Mouse (Mus musculus) sigmoid colon, adult 10 weeks (tissue): ENCODE data around the gene Plxnb1. TPM values are rescaled to one million over a fixed set of nuclear protein-coding genes. Genes with fewer than 3 reads are reported as not detected.

ENCODE experiments used
- polyA plus RNA-seq: library from polyadenylated mRNA; stranded (reverse); fragments of 350-450 nt; fragmentation: Illumina TruSeq; extraction: RNeasy Lipid Tissue Mini Kit (QIAGEN cat#74804); gene quantifications from one replicate; pipeline ENCODE4 v1.2.3, GENCODE M21; 2014; ENCODE audit warnings: low read depth, low replicate concordance

The Plxnb1 gene
- 0.47 TPM for polyA plus RNA-seq

GRCm38 (mm10) chr9:109095137-109095982 lies at the start of gene Plxnb1:
Gene Plxnb1, plus strand, starts transcription at chr9:109095389.

GRCm38 (mm10) chr9:109059136-109059903 lies 35.9 kb upstream of the Plxnb1 start, which contains the start of gene Trex1:
Gene Trex1, minus strand, starts transcription at chr9:109059734.

DNA sequence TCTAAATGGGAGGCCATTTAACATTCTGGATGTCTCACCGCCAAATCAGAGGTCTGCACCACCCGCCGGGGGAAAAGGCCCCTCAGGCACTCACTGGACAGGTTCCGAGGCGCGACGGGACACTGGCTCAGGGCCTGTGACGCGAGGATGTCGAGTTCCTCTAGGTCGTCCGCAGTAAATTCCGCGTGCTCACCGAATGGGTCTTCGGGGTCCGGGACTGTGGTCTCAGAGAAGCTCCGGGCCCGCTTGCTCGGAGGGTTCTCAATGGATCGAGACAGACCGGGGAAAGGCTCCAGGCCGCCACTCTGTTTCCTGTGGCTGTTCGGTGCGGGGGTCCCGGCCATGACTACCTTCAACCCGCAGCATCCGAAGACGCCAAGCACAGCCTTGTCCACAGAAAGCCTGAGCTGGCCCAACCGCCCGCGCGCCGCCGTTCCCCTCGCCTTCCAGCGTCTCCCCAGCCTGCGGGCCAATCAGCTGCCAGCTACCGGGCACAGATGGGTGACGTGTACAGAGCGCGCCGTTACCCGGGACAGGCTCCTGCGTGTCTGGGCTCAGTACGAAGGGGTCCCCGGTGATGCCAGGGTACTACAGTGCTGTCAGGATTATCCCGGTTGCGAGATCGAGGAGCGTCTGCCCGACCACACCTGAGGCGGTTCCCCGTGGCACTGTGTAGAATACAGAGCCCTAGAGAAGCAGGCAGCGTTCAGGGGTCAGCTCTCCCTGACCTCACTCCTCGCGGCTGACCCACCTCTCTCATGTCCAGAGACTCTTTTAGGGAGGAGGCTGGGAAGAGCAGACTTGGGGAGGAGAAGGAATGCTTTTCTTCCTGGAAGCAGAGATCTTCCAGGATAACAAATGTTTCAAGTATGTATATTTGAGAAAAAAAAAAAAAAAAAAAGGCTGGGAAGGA lies 21.3 kb upstream of the Plxnb1 start, which contains the start of gene Atrip:
Gene Atrip, minus strand, starts transcription at position 464 of the 913 bp plus-strand sequence.

GRCm38 (mm10) chr9:109082124-109082800 lies 12.9 kb upstream of the Plxnb1 start, which contains the start of the genes Ccdc51 and Tma7:
Gene Ccdc51, plus strand, starts transcription at chr9:109082493.
Gene Tma7, minus strand, starts transcription at chr9:109082587.

DNA sequence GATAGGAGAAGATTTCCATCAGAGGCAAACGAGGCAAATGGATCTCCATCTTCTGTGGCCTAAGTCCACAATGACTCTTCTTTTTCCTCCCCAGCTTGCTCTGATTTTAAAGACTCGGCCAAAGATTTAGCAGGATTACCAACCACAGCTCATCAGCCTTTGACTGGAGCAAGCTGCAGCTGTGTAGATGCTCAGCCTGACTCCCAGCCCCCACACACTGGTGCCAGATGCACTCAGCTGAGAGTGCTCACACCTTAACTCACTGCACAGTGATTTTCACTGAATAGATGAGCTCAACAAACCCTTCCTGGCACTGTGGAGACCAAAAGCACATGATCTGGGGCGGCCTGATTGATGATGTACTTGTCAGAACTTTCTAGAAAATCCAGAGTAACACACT lies 66.8 kb downstream of the Plxnb1 start, which contains the start of gene Fbxw21:
Gene Fbxw21, minus strand, starts transcription at position 101 of the 400 bp plus-strand sequence.

Other genes with a start within 250 kb of the Plxnb1 start
- gene Slc26a6, start 242.1 kb upstream of the Plxnb1 start, polyA plus RNA-seq = 0.32 TPM
- gene Tmem89, start 180.8 kb upstream of the Plxnb1 start, polyA plus RNA-seq = not detected
- 46.7 TPM for gene Uqcrc1, start 158.8 kb upstream of the Plxnb1 start, polyA plus RNA-seq
- gene Col7a1, start 141.8 kb upstream of the Plxnb1 start, polyA plus RNA-seq = not detected
- gene Ucn2, start 109.4 kb upstream of the Plxnb1 start, polyA plus RNA-seq = not detected
- gene Pfkfb4, start 103.6 kb upstream of the Plxnb1 start, polyA plus RNA-seq = 2.1 TPM
- 38.0 TPM for gene Shisa5, start 56.8 kb upstream of the Plxnb1 start, polyA plus RNA-seq
- gene Trex1, start 35.7 kb upstream of the Plxnb1 start, polyA plus RNA-seq = not detected
- gene Atrip, start 21.3 kb upstream of the Plxnb1 start, polyA plus RNA-seq = 6.4 TPM
- gene Ccdc51, start 12.9 kb upstream of the Plxnb1 start, polyA plus RNA-seq = 1.5 TPM
- gene Tma7, start 12.8 kb upstream of the Plxnb1 start, polyA plus RNA-seq = 568 TPM
- not detected for gene Fbxw21, start 66.7 kb downstream of the Plxnb1 start, polyA plus RNA-seq
- 0.50 TPM for gene Fbxw13, start 100.6 kb downstream of the Plxnb1 start, polyA plus RNA-seq
- not detected for gene Fbxw20, start 139.4 kb downstream of the Plxnb1 start, polyA plus RNA-seq
- not detected for gene Fbxw14, start 192.3 kb downstream of the Plxnb1 start, polyA plus RNA-seq
- not detected for gene Fbxw28, start 244.3 kb downstream of the Plxnb1 start, polyA plus RNA-seq